Mouse (Mus musculus) midbrain, embryonic 11.5 days (tissue): ENCODE results near the gene Ankrd52. TPM values are rescaled to one million over a fixed set of nuclear protein-coding genes. Genes with fewer than 3 reads are reported as not detected.
"Not testable (repeated sequence)": the region's sequence is repeated elsewhere in the genome, so short reads cannot be mapped to it uniquely, and the experiment has no call there.

Experiments
- ATAC-seq: fragments of 200-750 bp; cut with Nextera tagmentation; 2 replicates; pipeline ENCODE4 v1.8.0; 2017; ENCODE audit warnings: moderate TSS enrichment, moderate library complexity; ENCODE audit not compliant: low FRiP score
- DNase-seq: peaks from one replicate; pipeline ENCODE4 v3.0.0; 2015; ENCODE audit warnings: low spot score; ENCODE audit errors: missing footprints
- H3K27ac ChIP-seq: fragments of 300-500 bp; sonication (generic); 2 replicates; pipeline ENCODE4 v1.5.1; 2014; ENCODE audit warnings: low read depth, low read length
- H3K27me3 ChIP-seq: fragments of 300-500 bp; sonication (generic); 2 replicates; pipeline ENCODE4 v1.6.1; 2014; ENCODE audit warnings: mild to moderate bottlenecking, low read length, moderate library complexity, mixed read lengths; ENCODE audit not compliant: control insufficient read depth, insufficient read depth
- H3K36me3 ChIP-seq: fragments of 300-500 bp; sonication (generic); 2 replicates; pipeline ENCODE4 v1.6.1; 2014; ENCODE audit warnings: mild to moderate bottlenecking, low read length, moderate library complexity, mixed read lengths; ENCODE audit not compliant: control insufficient read depth, insufficient read depth
- H3K4me1 ChIP-seq: fragments of 300-500 bp; sonication (generic); 2 replicates; pipeline ENCODE4 v1.6.1; 2014; ENCODE audit warnings: low read length; ENCODE audit not compliant: control insufficient read depth, insufficient read depth
- H3K4me2 ChIP-seq: fragments of 300-500 bp; sonication (generic); 2 replicates; pipeline ENCODE4 v1.6.1; 2014; ENCODE audit warnings: mild to moderate bottlenecking, moderate library complexity
- H3K4me3 ChIP-seq: fragments of 300-500 bp; sonication (generic); 2 replicates; pipeline ENCODE4 v1.5.1; 2014; ENCODE audit warnings: low read depth, low read length
- H3K9ac ChIP-seq: fragments of 300-500 bp; sonication (generic); 2 replicates; pipeline ENCODE4 v1.6.1; 2014; ENCODE audit warnings: low read length
- H3K9me3 ChIP-seq: fragments of 300-500 bp; sonication (generic); 2 replicates; pipeline ENCODE4 v1.6.1; 2016; ENCODE audit warnings: low read length; ENCODE audit not compliant: control insufficient read depth
- WGBS: fragments of 180-500 bp; shearing (Covaris S2); extraction: QIAGEN DNeasy Blood & Tissue Kit; methylation state at CpG from one replicate; pipeline ENCODE4 v1.1.7; 2014; 5-methylcytosine and 5-hydroxymethylcytosine counted together
- polyA plus RNA-seq: library from polyadenylated mRNA; unstranded; fragments of >200 nt; fragmentation: Nextera tagmentation; extraction: Ambion mirVana; gene quantifications from 2 replicates; pipeline ENCODE4 v1.2.1, GENCODE M21; 2014

Gene Ankrd52
- 7.5 and 8.6 TPM in 2 replicates for polyA plus RNA-seq

DNA sequence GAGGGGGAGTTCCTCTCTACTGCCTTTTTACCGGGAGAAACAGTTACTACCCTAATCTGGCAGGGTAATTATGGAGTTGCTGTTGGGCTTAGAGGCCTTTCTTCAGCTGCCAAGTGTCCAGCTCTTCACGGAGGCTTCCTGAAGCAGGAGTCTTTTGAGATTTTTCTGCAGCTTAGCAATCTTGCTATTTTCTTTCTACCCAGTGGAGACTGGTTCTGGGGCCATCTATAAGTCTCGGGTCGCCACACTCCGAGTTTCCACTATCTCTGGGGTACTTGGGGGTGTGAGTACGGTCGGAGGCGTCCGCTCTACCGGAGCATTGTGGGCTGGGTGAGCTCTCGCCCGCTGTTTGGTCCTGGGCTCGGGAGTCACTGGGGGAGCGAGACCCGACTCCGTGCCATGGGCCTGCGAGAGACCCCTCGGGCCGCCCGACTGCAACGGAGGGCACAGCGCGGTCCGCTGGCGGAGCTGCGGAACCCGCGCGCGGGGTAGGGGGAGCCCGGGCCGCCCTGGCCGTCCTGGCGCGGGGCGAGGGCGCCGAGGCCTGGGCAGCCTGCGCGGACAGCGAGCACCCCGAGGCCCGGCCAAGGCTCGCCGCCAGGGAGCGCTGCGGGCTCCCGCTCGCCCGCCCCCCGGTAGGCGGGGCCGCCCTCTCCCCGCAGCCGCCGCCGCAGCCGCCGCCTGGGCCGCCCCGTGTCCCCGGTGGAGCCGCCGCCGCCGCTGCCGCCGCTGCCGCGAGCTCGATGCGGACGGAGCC, at the start of gene Ankrd52:
TSS of gene Ankrd52 (plus strand) at position 661 of the 757 bp plus-strand sequence.
- Histone ChIP-seq H3K36me3 (peaks cover 9% of the 10 kb centered on the region; the same call in 1 of the 2 replicates), H3K27ac (peak within 1 kb of the TSS; percentile 89), H3K4me1 (peaks cover 13% of the 10 kb centered on the region), H3K4me3 (peak within 1 kb of the TSS; percentile 99), H3K4me2 (peak within 1 kb of the TSS; percentile 72), H3K27me3 (no peaks in the 10 kb centered on the region), H3K9ac (peak within 1 kb of the TSS; percentile 98), H3K9me3 (no peaks in the 10 kb centered on the region)
- DNase-seq (peak; percentile 98), ATAC-seq (peak; percentile 93)
- WGBS: under 1% methylated on average over 52 of the region's 73 CpGs

DNA sequence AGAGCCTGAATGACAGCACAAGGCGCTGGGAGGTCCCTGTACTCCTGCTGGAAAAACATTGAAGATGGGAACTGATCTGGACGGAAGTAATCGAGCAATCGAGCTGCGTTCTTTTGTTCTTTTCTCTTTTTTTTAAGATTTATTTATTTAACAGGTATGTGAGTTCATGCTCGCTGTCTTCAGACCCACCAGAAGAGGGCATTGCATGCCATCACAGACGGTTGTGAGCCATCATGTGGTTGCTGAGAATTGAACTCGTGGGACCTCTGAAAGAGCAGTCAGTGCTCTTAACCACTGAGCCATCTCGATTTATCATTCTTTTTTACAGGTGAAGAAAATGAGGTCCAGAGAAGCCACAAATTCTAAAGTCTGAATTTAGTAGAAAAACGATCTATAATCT, 49.3 kb upstream of the Ankrd52 start:
- Histone ChIP-seq H3K36me3 (peaks cover 21% of the 10 kb centered on the region), H3K4me3 (no peak overlapping the region), H3K4me1 (peaks cover 9% of the 10 kb centered on the region), H3K27ac (no peak overlapping the region), H3K27me3 (no peaks in the 10 kb centered on the region), H3K9ac (no peak overlapping the region), H3K4me2 (no peak overlapping the region), H3K9me3 (no peaks in the 10 kb centered on the region)
- WGBS: 93% methylated on average over 10 of the region's 10 CpGs
- ATAC-seq (no peak), DNase-seq (no peak)

DNA sequence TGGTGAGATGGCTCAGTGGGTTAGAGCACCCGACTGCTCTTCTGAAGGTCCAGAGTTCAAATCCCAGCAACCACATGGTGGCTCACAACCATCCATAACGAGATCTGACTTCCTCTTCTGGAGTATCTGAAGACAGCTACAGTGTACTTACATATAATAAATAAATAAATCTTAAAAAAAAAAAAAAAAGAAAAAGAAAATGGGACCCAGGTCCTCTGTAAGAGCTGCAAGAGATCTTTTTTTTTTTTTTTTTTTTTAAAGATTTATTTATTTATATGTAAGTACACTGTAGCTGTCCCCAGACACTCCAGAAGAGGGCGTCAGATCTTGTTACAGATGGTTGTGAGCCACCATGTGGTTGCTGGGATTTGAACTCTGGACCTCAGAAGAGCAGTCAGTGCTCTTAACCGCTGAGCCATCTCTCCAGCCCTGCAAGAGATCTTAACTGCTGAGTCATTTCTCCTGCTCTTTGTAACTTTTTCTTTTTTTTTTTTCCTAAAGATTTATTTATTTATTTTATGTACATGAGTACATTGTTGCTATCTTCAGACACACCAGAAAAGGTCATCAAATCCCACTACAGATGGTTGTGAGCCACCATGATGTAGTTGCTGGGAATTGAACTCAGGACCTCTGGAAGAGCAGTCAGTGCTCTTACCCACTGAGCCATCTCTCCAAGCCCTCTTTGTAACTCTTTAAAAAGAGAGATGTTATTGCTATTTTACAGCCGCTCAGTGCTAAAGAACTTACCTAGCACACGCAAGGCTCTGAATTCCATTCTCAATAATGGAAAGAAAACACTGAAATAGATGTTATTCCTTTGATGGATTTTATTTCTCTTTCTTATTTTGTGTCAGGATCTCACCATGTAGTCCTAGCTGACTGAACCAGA, 44.3 kb upstream of the Ankrd52 start:
- H3K9ac ChIP-seq, H3K4me1 ChIP-seq, DNase-seq, H3K36me3 ChIP-seq, H3K9me3 ChIP-seq, H3K27ac ChIP-seq, H3K4me2 ChIP-seq, H3K4me3 ChIP-seq, ATAC-seq, H3K27me3 ChIP-seq: not testable (repeated sequence)
- WGBS: 84% methylated on average over 6 of the region's 6 CpGs

GRCm38 (mm10) chr10:128335582-128335981, 41.3 kb upstream of the Ankrd52 start:
- H3K4me1 ChIP-seq: peaks cover 14% of the 10 kb centered on the region
- peak; percentile 95 for DNase-seq
- H3K9ac ChIP-seq: no peak overlapping the region
- H3K27ac ChIP-seq: no peak overlapping the region
- H3K4me2 ChIP-seq: no peak overlapping the region
- no peak for ATAC-seq
- no peak overlapping the region for H3K4me3 ChIP-seq
- no peaks in the 10 kb centered on the region for H3K36me3 ChIP-seq
- no peaks in the 10 kb centered on the region for H3K27me3 ChIP-seq
- no peaks in the 10 kb centered on the region for H3K9me3 ChIP-seq
- WGBS: 6% methylated on average over 4 of the region's 4 CpGs

- no peak overlapping the region for H3K4me3 ChIP-seq
- no peak overlapping the region for H3K27ac ChIP-seq
- no peaks in the 10 kb centered on the region for H3K27me3 ChIP-seq
- DNase-seq (peak; percentile 44), ATAC-seq (no peak)
- H3K36me3 ChIP-seq: no peaks in the 10 kb centered on the region
- H3K4me2 ChIP-seq: no peak overlapping the region
- WGBS: 90% methylated on average over 3 of the region's 3 CpGs
- peaks cover 14% of the 10 kb centered on the region for H3K4me1 ChIP-seq
- H3K9me3 ChIP-seq: no peaks in the 10 kb centered on the region
- no peak overlapping the region for H3K9ac ChIP-seq
Observed at GRCm38 (mm10) chr10:128336195-128336594, 40.7 kb upstream of the Ankrd52 start.

DNA sequence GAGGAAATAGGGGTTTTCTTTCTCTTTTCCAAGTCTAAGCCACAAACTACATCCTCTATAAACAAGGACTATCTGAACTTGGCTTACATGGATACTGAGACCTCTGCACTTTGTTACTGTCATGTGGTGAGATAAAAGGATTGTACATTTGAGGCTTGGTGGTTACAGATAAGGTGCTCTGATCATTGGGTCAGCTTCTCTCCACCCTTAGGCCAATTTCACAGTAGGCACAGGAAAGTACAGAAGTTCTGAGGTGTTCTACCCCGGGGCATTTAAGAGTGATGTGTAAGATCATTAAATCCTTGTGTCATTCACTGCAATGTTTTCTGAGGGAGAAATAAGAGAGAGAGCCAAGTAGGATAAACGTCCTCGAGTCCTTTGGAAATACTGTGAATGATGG, 40.3 kb upstream of the Ankrd52 start:
- no peak overlapping the region for H3K4me3 ChIP-seq
- peaks cover 14% of the 10 kb centered on the region for H3K4me1 ChIP-seq
- H3K4me2 ChIP-seq: peak overlapping the region; percentile 91; the same call in 1 of the 2 replicates
- H3K36me3 ChIP-seq: no peaks in the 10 kb centered on the region
- no peaks in the 10 kb centered on the region for H3K27me3 ChIP-seq
- no peaks in the 10 kb centered on the region for H3K9me3 ChIP-seq
- ATAC-seq (no peak), DNase-seq (peak; percentile 8)
- no peak overlapping the region for H3K9ac ChIP-seq
- no peak overlapping the region for H3K27ac ChIP-seq
- WGBS: 90% methylated on average over 3 of the region's 3 CpGs

DNA sequence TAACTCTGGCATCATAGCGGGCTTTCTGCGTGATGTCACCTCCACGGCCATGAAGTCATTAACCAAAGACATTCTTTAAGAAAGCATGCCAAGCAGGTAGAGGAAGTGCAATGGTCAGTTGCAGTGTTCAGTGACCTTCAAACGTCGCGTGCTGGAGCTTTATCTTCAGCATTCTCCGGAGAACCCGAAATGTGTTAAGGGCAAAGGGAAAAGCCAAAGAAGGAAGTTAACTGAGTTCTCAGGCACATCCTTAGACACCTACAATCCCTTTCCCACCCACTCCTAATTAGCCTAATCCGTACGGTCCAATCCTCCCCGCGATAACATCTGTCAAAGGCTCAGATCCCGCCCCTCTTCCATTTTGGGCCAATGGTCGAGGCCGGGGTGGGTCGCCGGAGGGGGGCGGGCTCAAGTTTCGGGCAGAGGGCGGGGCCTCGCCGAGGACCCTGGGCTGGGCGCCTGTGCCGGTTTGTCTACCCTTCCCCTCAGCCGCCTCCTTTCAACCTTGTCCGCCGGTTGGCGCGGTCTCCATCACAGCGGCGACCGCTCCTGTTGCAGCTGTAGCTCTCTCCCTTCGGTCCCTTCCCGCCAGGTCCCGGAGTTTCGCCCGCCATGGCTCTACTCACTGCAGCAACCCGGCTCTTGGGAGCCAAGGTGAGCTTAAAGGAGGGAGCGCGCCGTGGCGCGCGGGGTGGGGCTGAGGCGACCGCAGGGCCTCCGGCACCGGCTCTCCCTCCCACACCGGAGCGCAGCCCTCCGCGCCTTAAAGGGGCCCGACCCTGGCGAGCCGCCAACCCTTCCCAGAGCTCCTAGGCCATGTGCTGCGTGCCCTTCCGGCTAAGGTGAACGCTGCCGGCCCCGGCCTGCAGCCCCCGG, 39.4 kb upstream of the Ankrd52 start, which contains the start of gene Cs:
TSS of gene Cs (plus strand) at position 429 of the 876 bp plus-strand sequence.
- Histone ChIP-seq H3K27me3 (no peaks in the 10 kb centered on the region), H3K27ac (peak within 1 kb of the TSS; percentile 83), H3K36me3 (no peaks in the 10 kb centered on the region), H3K9me3 (no peaks in the 10 kb centered on the region), H3K9ac (peak within 1 kb of the TSS; percentile 94), H3K4me3 (peak within 1 kb of the TSS; percentile 98), H3K4me1 (peaks cover 14% of the 10 kb centered on the region), H3K4me2 (peak within 1 kb of the TSS; percentile 91)
- DNase-seq (peak; percentile 98), ATAC-seq (peak; percentile 99)
- WGBS: 1% methylated on average over 61 of the region's 61 CpGs

GRCm38 (mm10) chr10:128338415-128338814, 38.5 kb upstream of the Ankrd52 start:
- no peaks in the 10 kb centered on the region for H3K36me3 ChIP-seq
- peaks cover 14% of the 10 kb centered on the region for H3K4me1 ChIP-seq
- H3K4me3 ChIP-seq: peak overlapping the region; percentile 98
- 26% methylated on average over 5 of the region's 5 CpGs for WGBS
- H3K9ac ChIP-seq: peak overlapping the region; percentile 94
- H3K27me3 ChIP-seq: no peaks in the 10 kb centered on the region
- peak overlapping the region; percentile 91 for H3K4me2 ChIP-seq
- H3K27ac ChIP-seq: peak overlapping the region; percentile 83
- no peaks in the 10 kb centered on the region for H3K9me3 ChIP-seq
- DNase-seq (no peak), ATAC-seq (no peak)
